Mouse (Mus musculus) myocyte (in vitro differentiated cells): Measurements from ENCODE around the gene Uqcc1. TPM values are rescaled to one million over a fixed set of nuclear protein-coding genes. Genes with fewer than 3 reads are reported as not detected.
"Not testable (repeated sequence)": the region's sequence is repeated elsewhere in the genome, so short reads cannot be mapped to it uniquely, and the experiment has no call there.

Source experiments
- H3K27me3 ChIP-seq: one replicate; pipeline ENCODE4 v1.6.1; 2011; ENCODE audit not compliant: control insufficient read depth, insufficient read depth, insufficient read length
- H3K36me3 ChIP-seq: one replicate; pipeline ENCODE4 v1.6.1; 2011; ENCODE audit not compliant: control insufficient read depth, insufficient read depth
- H3K4me2 ChIP-seq: one replicate; pipeline ENCODE4 v1.6.1; 2011; ENCODE audit warnings: low read depth, control low read depth
- H3K4me3 ChIP-seq: one replicate; pipeline ENCODE4 v1.5.1; 2011; ENCODE audit warnings: mild to moderate bottlenecking, control low read depth, moderate library complexity
- H3K79me2 ChIP-seq: one replicate; pipeline ENCODE4 v1.6.1; 2011; ENCODE audit not compliant: control insufficient read depth, insufficient read depth
- H3ac ChIP-seq: one replicate; pipeline ENCODE4 v1.6.1; 2011; ENCODE audit not compliant: control insufficient read depth, insufficient read length
- CEBPB ChIP-seq: IDR thresholded peaks from 2 replicates; pipeline ENCODE4 v1.6.1; 2011; ENCODE audit warnings: mild to moderate bottlenecking, moderate library complexity; ENCODE audit not compliant: poor library complexity, insufficient read depth, severe bottlenecking
- E2F4 ChIP-seq: IDR thresholded peaks from one replicate; pipeline ENCODE4 v1.6.1; 2011; ENCODE audit warnings: mild to moderate bottlenecking, control low read depth, moderate library complexity; ENCODE audit not compliant: insufficient read depth
- MAX ChIP-seq: IDR thresholded peaks from one replicate; pipeline ENCODE4 v1.6.1; 2011; ENCODE audit warnings: low read depth, mild to moderate bottlenecking, control low read depth
- MYOD1 ChIP-seq, 3 experiments: IDR thresholded peaks; one replicate each; pipeline ENCODE4 v1.6.1; 2011; ENCODE audit warnings: control low read depth in 2 of 3, low read depth in 2 of 3, mild to moderate bottlenecking in 2 of 3, moderate library complexity in 1 of 3; ENCODE audit not compliant: insufficient read length in 2 of 3, control insufficient read depth in 1 of 3
- MYOG ChIP-seq, 3 experiments: IDR thresholded peaks; one replicate each; pipeline ENCODE4 v1.6.1; 2011; ENCODE audit warnings: control low read depth in 2 of 3, low read depth in 2 of 3, mild to moderate bottlenecking in 2 of 3; ENCODE audit not compliant: insufficient read length in 2 of 3, control insufficient read depth in 1 of 3, insufficient read depth in 1 of 3
- POLR2A ChIP-seq: IDR thresholded peaks from one replicate; pipeline ENCODE4 v1.6.1; 2011; ENCODE audit warnings: low read depth, mild to moderate bottlenecking, control low read depth, moderate library complexity; ENCODE audit not compliant: insufficient read length
- POLR2AphosphoS2 ChIP-seq: IDR thresholded peaks from one replicate; pipeline ENCODE4 v1.6.1; 2011; ENCODE audit warnings: low read depth, control low read depth; ENCODE audit not compliant: insufficient read length
- REST ChIP-seq: IDR thresholded peaks from one replicate; pipeline ENCODE4 v1.6.1; 2011; ENCODE audit warnings: mild to moderate bottlenecking, control low read depth, moderate library complexity; ENCODE audit not compliant: insufficient read depth, insufficient read length
- SRF ChIP-seq: IDR thresholded peaks from one replicate; pipeline ENCODE4 v1.6.1; 2011; ENCODE audit warnings: low read depth; ENCODE audit not compliant: control insufficient read depth, insufficient read length
- TCF12 ChIP-seq: IDR thresholded peaks from one replicate; pipeline ENCODE4 v1.6.1; 2011; ENCODE audit warnings: mild to moderate bottlenecking, control low read depth; ENCODE audit not compliant: poor library complexity, insufficient read depth, severe bottlenecking
- TCF3 ChIP-seq: IDR thresholded peaks from one replicate; pipeline ENCODE4 v1.6.1; 2011; ENCODE audit warnings: low read depth, control low read depth; ENCODE audit not compliant: insufficient read length
- USF1 ChIP-seq: IDR thresholded peaks from one replicate; pipeline ENCODE4 v1.6.1; 2011; ENCODE audit warnings: low read depth, mild to moderate bottlenecking, control low read depth, moderate library complexity
- polyA plus RNA-seq: library from polyadenylated mRNA; unstranded; fragments of >200 nt; fragmentation: generic; extraction: Trizol; gene quantifications from one replicate; pipeline ENCODE4 v1.2.1, GENCODE M21; 2012; ENCODE audit warnings: missing spikeins

Gene Uqcc1
- polyA plus RNA-seq, 1 experiment: 96.2 TPM

GRCm38 (mm10) chr2:155944685-155945084 lies 14.6 kb upstream of the Uqcc1 start:
- TF ChIP-seq MYOD1 (IDR thresholded peaks at IDR 0.05; ENCODE audit: control insufficient read depth in 1 of 3, insufficient read length in 2 of 3, low read depth in 2 of 3) (no peak), MYOG (IDR thresholded peaks at IDR 0.05; ENCODE audit: control insufficient read depth in 1 of 3, insufficient read depth in 1 of 3, insufficient read length in 2 of 3, low read depth in 2 of 3) (no peak), TCF3 (no peak), SRF (no peak), MAX (no peak), TCF12 (no peak), USF1 (no peak), POLR2AphosphoS2 (no peak), E2F4 (no peak)
- Histone ChIP-seq H3K27me3 (no peaks in the 10 kb centered on the region), H3K4me2 (no peak overlapping the region), H3K36me3 (no peaks in the 10 kb centered on the region), H3ac (no peak overlapping the region), H3K4me3 (no peak overlapping the region), H3K79me2 (no peaks in the 10 kb centered on the region)

DNA sequence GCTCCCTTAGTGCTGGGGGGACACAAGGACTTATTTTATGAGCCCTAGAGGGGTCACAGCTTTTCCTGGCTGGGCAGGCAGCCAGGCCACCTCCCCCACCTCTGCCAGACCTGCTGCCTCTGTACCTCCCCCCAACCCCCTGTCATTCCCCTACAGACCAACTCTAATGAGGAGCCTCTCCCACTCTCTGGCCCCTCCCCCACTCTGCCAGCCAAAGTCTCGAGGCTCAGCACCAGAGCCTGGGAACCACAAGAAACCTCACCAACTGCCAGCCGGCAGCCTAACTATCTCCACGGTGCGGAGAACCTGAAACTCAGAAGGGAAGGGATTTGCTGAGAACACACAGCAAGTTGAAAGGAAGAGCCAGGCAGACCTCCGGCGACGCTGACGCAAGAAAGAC lies 13.4 kb upstream of the Uqcc1 start:
- H3K27me3 ChIP-seq: no peaks in the 10 kb centered on the region
- H3K36me3 ChIP-seq: no peaks in the 10 kb centered on the region
- H3K4me3 ChIP-seq: no peak overlapping the region
- H3ac ChIP-seq: no peak overlapping the region
- H3K79me2 ChIP-seq: no peaks in the 10 kb centered on the region
- TF ChIP-seq TCF3: no peak
- H3K4me2 ChIP-seq: no peak overlapping the region

GRCm38 (mm10) chr2:155941697-155942442 lies 11.8 kb upstream of the Uqcc1 start:
- H3K4me2 ChIP-seq: no peak overlapping the region
- no peak overlapping the region for H3K4me3 ChIP-seq

GRCm38 (mm10) chr2:155940681-155941080 lies 10.6 kb upstream of the Uqcc1 start, which contains the start of gene Gm15557:
Gm15557 (plus strand) TSS chr2:155940728.
- Histone ChIP-seq H3ac (no peak within 1 kb of the TSS), H3K4me3 (no peak within 1 kb of the TSS), H3K4me2 (no peak within 1 kb of the TSS), H3K27me3 (no peaks in the 10 kb centered on the region), H3K36me3 (no peaks in the 10 kb centered on the region), H3K79me2 (no peaks in the 10 kb centered on the region)
- no peak for TF ChIP-seq TCF3
- TF ChIP-seq MYOG (IDR thresholded peaks at IDR 0.05; ENCODE audit: control insufficient read depth in 1 of 3, insufficient read depth in 1 of 3, insufficient read length in 2 of 3, low read depth in 2 of 3): no peak
- no peak for TF ChIP-seq POLR2A

More at GRCm38 (mm10) chr2:155941697-155942442, 11.8 kb upstream of the Uqcc1 start:
- Histone ChIP-seq H3ac (no peak overlapping the region), H3K36me3 (no peaks in the 10 kb centered on the region), H3K79me2 (no peaks in the 10 kb centered on the region), H3K27me3 (no peaks in the 10 kb centered on the region)
- TF ChIP-seq REST: no peak
- TF ChIP-seq POLR2A: no peak
- TF ChIP-seq MYOG (IDR thresholded peaks at IDR 0.05; ENCODE audit: control insufficient read depth in 1 of 3, insufficient read depth in 1 of 3, insufficient read length in 2 of 3, low read depth in 2 of 3): no peak
- no peak for TF ChIP-seq SRF

DNA sequence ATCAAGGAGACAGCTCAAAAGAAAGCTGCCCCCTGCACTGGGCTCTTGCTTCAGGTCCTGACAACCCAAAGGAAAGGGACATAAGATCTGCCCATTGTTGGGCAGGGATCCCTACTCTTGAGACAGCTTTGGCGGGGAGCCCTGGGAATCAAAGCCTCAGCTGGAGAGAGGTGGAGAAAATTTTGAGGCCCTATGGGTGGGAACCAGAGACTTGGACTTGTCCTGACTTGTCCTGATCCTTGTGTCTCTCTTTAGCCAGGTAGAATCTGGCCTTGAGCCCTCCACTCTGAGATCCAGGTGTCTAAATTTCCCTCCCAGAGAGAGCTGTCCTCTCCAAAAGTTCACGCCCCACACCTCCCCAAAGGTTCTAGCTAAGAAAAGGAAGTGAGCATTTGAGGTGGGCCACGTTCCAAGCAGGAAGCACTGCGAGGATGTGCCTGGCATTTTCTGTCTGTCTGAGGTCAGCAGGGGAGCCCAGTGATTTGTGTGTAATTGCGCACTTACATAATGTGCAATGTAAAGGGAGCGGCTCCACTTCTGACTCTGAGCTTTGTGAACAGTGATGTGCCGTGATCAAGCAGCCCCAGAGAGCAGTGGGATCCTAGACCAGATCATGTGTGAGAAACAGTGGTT lies 9.9 kb upstream of the Uqcc1 start:
- no peak for TF ChIP-seq POLR2A
- TF ChIP-seq TCF3: no peak
- Histone ChIP-seq H3ac (no peak overlapping the region), H3K4me3 (no peak overlapping the region), H3K79me2 (no peaks in the 10 kb centered on the region), H3K36me3 (no peaks in the 10 kb centered on the region), H3K4me2 (no peak overlapping the region), H3K27me3 (no peaks in the 10 kb centered on the region)

DNA sequence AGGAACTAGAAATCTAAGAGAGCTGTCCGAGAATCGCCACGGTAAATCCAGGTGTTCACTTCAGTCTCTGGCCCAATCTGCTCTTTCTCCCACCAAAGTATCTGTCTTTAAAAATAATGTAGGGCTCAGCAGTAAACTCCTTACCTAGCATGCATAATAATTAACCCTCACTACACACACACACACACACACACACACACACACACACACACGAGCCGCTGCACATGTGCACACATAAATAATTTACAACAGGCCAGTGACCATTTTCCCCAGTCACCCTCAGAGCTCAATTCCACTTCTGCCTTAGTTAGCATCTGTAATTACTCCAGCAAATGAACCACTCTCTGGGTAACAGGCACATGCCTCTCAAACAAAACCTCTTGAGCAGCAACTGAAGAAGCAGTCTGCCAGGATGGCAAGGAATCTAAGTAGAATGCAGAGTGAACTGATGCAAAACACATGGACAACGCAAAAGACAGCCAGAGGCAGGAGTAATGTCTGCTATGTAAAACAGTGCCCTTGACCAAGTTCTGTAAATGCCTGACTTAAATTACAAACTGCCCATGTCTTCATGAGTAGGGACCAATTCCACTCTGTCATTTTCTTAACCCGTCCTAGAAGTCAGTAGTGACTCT lies 1.3 kb downstream of the Uqcc1 start:
- H3K4me2 ChIP-seq: peak overlapping the region; percentile 90
- H3K79me2 ChIP-seq: peaks cover 56% of the 10 kb centered on the region
- peak overlapping the region; percentile 48 for H3ac ChIP-seq
- no peak for TF ChIP-seq CEBPB
- no peak for TF ChIP-seq USF1
- peak overlapping the region; percentile 75 for H3K4me3 ChIP-seq
- no peaks in the 10 kb centered on the region for H3K36me3 ChIP-seq
- no peaks in the 10 kb centered on the region for H3K27me3 ChIP-seq

- not testable (repeated sequence) for H3ac ChIP-seq, H3K36me3 ChIP-seq
These were observed 4.9 kb downstream of the Uqcc1 start for GRCm38 (mm10) chr2:155925213-155925612.

More at GRCm38 (mm10) chr2:155925213-155925612, 4.9 kb downstream of the Uqcc1 start:
- H3K4me2 ChIP-seq, H3K27me3 ChIP-seq, H3K4me3 ChIP-seq: not testable (repeated sequence)
- H3K79me2 ChIP-seq: peaks cover 69% of the 10 kb centered on the region
